Mouse (Mus musculus): ENCODE data around the gene Ccnd3.

DNA sequence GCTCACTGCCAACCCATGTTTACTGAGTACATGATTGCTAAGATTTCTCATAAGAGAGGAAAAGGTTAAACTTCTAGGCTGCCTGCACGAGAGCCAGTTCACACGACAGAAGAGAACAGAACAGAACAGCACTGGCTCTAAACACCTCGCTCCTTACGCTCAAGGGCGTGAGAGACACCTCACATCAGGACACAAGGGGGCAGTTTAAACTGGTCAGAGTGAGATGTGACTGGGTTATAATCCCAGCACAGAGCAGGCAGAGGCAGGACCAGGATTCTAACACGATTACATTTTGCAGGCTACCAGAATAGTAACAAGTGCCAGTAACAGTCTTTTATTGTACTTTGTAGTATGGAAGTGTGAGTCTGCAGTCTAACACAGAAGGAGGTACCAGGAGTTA is 12.1 kb upstream of the Ccnd3 start:
- TF ChIP-seq POLR2A (IDR thresholded peaks at IDR 0.05; ENCODE audit: extremely low read depth, insufficient read depth, low read length) (no peak), CTCF (IDR thresholded peaks at IDR 0.05; ENCODE audit: low read depth, low read length) (no peak)
